Mouse (Mus musculus) kidney, adult 2 months (tissue): ENCODE data around the gene Mettl26.

ENCODE experiments used
- CTCF ChIP-seq: fragments of 200-500 bp; conservative IDR thresholded peaks from 2 replicates; pipeline ENCODE4 v1.5.1; 2011; ENCODE audit warnings: low read depth, mild to moderate bottlenecking, control low read depth, low read length, moderate library complexity, mixed read lengths; ENCODE audit not compliant: insufficient read depth, insufficient read length
- POLR2A ChIP-seq: fragments of 200-500 bp; IDR thresholded peaks from one replicate; pipeline ENCODE4 v1.6.1; 2011; ENCODE audit warnings: low read depth, low read length, control low read depth

- TF ChIP-seq POLR2A: no peak
- TF ChIP-seq CTCF: no peak
Measured at GRCm38 (mm10) chr17:25919144-25919785, 44.4 kb downstream of the Mettl26 start, which contains the start of gene Rab40c.
